Mouse (Mus musculus) adrenal gland, postnatal 25 days (tissue): Measurements from ENCODE around the gene Ercc6l2. TPM values are rescaled to one million over a fixed set of nuclear protein-coding genes. Genes with fewer than 3 reads are reported as not detected.
A peak's percentile ranks its signal among the peaks of the same experiment; 100 is the strongest.
"Not testable (repeated sequence)": the region's sequence is repeated elsewhere in the genome, so short reads cannot be mapped to it uniquely, and the experiment has no call there.

ENCODE experiments used
- DNase-seq: peaks from one replicate; pipeline ENCODE4 v3.0.0; 2021; ENCODE audit warnings: mixed read lengths
- total RNA-seq: library from RNA; stranded (reverse); gene quantifications from 2 replicates; pipeline ENCODE4 v1.2.3, GENCODE M21; 2021

Gene Ercc6l2
- total RNA-seq, 1 experiment from 2014 or later: 36.2 TPM

- no peak for DNase-seq
These were observed 64.8 kb downstream of the Ercc6l2 start for GRCm38 (mm10) chr13:63879864-63880141.

DNA sequence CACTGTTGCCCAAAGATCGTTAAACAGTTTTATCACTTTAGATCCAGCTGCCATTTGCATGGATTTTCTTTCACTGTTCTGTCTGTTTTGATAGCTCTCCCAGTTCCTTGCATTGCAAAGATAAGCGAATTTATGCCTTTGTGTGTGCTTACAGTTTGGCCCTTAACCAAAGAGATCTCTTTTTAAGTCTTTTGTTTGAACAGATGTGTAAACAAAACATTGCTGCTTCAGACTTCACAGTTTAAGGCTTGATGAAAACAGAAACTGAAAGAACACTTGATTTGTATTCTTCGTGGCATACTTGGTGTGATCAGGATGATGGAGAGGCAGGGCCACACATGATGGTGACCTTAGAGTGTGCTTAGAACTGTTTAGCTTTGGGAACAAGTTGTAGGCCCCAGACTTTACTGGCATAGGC, 70.5 kb downstream of the Ercc6l2 start:
- no peak for DNase-seq

- no peak for DNase-seq
These were observed 71.5 kb downstream of the Ercc6l2 start for GRCm38 (mm10) chr13:63886429-63887052.

- no peak for DNase-seq
These were observed 85.8 kb downstream of the Ercc6l2 start for GRCm38 (mm10) chr13:63900679-63901302.

DNA sequence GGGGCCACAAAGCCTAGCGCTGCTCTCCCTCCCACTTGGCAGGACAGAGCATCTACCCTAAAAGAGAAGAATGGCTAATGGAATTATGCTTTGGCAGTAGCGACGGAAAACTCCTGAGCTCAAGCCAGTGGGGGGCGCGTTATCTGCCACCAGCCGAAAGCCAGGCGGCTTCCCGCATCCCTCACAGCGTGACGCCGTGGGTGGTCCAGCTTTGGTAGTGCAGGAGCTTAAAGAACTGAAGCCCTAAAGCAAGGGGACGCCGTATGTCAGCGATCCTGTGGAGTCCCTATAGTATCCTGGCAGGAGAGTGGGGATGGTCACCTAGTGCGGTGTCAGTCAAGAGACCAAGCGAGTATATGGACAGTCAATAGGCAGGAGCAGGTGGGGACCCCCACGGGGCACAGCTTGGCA, 86.3 kb downstream of the Ercc6l2 start:
- peak; percentile 40 for DNase-seq

GRCm38 (mm10) chr13:63901714-63902597, 86.9 kb downstream of the Ercc6l2 start:
- DNase-seq: peak; percentile 29

DNA sequence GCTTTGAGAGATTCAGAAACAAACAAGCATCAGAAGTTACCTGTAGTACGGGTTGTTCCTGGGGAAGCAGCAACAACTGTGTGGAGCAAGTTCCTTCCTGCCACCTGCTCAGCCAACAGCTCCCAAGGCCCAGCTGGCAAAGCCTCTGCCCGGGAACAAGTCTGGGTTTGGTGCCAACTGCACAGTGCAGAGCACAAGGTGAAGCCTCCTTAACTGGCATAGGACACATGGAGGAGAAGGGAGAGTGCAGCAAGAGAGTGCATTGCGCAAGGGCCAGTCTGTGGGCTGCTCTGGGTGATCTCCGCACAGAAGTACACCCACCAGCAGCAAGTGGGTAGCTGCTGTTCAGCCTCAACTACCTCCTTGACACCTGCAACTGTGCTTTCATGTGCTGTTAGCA, 91.5 kb downstream of the Ercc6l2 start:
- peak; percentile 42 for DNase-seq

GRCm38 (mm10) chr13:63907437-63907836, 92.4 kb downstream of the Ercc6l2 start:
- DNase-seq: no peak

DNA sequence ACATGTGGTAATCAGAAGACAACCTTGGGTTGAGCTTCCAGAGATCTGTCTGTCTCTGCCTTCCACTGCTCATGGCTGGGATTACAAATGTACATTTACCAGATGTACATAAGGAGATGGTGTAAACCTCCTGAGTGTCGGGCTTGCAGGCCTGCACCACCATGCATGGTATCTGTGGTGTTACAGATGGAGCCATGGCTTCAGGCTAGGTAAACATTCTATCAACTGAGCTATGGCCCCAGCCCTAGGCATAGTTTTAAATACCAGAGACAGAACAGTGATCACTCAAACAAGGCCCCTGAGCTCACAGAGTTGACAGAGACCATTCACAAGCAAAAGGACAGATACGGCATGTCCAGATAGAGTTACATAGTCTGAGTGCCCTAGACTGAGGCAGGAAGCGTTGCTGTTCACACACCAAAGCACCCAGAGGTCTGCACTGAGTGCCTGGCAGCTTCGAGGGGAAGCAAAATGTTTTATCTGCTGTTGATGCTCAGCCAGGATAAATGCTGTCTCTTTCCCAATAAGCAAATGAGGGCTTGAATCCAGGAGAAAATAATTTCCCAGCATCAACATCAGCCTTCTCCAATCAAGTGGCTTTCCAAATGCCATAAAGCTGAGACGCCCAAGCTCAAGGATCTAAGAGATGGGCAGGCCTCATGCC, 95.2 kb downstream of the Ercc6l2 start:
- DNase-seq: no peak

DNA sequence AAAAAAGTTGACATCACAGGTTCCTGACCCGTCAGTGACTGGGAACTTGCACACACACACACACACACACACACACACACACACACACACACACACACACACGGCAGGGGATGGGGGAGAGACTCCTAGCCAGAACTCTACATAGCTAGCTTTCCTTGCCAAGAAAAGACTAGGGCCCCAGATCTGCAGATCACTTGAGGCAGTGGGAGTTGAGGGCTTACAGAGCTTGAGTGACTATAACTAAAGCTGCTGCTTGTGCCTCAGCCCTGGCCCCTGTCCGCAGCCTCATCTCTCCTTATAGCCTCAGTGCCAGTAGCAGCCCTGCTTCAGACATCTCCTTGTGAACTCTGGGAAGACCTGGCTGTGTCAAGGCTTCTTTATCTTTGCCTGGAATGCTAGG, 96.6 kb downstream of the Ercc6l2 start:
- DNase-seq: no peak

DNA sequence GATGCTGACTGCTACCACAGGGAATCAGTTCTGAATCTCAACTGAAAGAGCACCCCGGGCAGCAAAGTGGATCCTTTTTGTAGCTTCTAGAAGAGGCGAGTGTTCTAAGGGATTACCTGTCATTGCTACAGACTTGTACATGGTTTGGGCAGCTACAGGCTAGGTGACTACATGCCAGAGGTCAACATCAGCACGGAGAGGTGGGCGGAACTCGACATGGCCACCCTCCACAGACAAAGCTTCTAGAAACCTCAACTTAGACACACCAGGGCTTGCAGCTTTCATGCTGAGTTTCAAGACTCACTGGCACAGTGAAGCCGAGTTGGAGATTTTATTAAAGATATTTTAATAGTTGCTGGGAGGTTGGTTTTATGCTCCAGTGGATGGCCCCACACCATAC, 98.1 kb downstream of the Ercc6l2 start:
- no peak for DNase-seq

DNA sequence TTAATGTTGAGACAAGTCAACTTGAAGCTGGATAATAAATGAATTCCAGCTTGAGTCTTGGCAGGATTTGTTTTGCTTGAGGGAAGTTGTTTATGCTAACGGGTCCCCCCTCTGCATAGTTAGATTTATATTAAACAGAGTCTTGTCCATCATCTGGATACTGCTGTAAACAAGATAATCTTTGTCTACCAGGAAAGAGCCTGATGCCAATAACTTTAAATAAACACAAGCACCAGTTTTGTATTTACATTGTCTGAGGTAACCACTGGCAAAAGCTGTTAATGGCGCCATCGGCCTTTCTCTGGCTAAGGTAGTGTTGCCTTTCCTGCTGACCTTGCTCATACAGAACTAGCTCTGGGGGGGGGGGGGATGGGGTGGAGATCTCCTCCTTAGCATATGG, 100.1 kb downstream of the Ercc6l2 start:
- DNase-seq: no peak

GRCm38 (mm10) chr13:63915684-63916083, 100.6 kb downstream of the Ercc6l2 start:
- DNase-seq: no peak

- DNase-seq: no peak
These were observed 101.5 kb downstream of the Ercc6l2 start for GRCm38 (mm10) chr13:63916568-63916967.

DNA sequence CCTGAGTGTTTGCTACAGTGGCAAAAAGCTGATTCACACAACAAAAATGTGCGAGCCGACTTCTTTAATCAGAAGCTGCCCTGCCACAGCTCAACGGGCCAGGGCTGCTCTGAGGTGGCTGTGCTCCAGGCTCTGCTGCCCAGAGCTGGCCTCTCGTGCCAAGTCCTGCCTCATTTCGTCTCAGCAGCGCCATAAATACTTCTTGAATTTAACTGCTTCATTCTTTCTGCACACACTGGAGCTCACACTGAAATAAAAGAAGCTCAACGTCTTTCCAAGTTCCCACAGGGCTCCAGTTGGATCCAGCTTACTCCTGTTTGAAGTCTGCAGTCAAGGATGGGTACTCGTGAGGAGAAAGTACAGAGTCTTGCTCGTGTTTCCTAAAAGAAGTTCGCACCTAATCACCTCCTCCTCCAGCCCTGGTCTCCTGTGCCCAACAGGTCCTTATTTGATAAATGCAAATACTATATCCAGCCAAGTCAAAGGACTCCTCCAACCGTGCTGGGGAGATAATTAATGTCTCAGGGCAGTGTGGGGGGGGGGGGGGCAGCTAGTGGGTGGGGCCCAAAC, 102.2 kb downstream of the Ercc6l2 start:
- DNase-seq: peak; percentile 73

GRCm38 (mm10) chr13:63917776-63918621, 103.0 kb downstream of the Ercc6l2 start:
- DNase-seq: peak; percentile 30

GRCm38 (mm10) chr13:63918733-63919422, 103.8 kb downstream of the Ercc6l2 start:
- peak; percentile 27 for DNase-seq

GRCm38 (mm10) chr13:63924036-63924435, 109.0 kb downstream of the Ercc6l2 start:
- not testable (repeated sequence) for DNase-seq

DNA sequence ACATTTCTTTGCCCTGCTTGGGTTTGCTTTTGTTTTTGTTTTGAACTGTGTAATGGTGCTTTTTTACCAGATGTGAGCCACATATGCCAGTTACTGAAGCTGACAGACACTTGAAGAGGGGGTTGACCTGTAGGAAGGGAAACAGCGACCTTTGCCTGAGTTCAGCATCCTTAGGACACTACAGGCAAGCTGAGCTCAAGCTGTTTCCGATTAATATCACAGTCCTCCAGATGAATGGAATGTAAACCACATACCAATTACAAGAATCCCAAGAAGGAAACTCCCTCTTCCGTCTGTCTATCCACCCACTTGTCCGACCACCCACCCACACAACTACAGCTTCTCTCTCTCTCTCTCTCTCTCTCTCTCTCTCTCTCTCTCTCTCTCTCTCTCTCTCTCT, 112.3 kb downstream of the Ercc6l2 start:
- no peak for DNase-seq

DNA sequence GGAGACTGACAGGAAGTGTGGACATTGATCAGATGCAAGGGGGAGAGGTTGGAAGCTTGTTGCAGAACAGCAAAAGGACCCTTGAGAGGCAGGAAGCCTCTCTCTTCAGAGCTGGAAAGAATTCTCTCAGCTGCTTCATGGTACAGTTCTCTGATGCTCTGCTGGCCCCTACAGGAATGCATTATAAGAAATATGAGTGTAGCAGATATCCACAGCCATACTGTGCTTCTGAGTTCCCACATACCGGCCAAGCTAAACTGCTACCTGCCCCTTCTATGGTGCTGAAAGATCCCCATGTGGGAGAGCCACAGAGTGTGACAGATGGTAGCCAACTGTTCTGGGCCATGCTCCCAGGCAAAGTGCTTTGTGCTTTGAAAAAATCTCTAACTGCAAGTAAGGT, 114.3 kb downstream of the Ercc6l2 start:
- DNase-seq: no peak
